Mouse (Mus musculus) stomach, embryonic 15.5 days (tissue): ENCODE measurements around the gene Uhmk1. TPM values are rescaled to one million over a fixed set of nuclear protein-coding genes. Genes with fewer than 3 reads are reported as not detected.

Experiments used
- ATAC-seq: fragments of 200-750 bp; cut with Nextera tagmentation; 2 replicates; pipeline ENCODE4 v1.8.0; 2017; ENCODE audit warnings: low read depth, moderate number of reproducible peaks, moderate TSS enrichment; ENCODE audit not compliant: insufficient read depth, low FRiP score
- H3K27ac ChIP-seq: fragments of 300-500 bp; sonication (generic); 2 replicates; pipeline ENCODE4 v1.5.1; 2015; ENCODE audit warnings: mild to moderate bottlenecking, inconsistent platforms
- H3K27me3 ChIP-seq: fragments of 300-500 bp; sonication (generic); replicated peaks from 2 replicates; pipeline ENCODE4 v1.6.1; 2015; ENCODE audit warnings: inconsistent platforms
- H3K36me3 ChIP-seq: fragments of 300-500 bp; sonication (generic); 2 replicates; pipeline ENCODE4 v1.6.1; 2015; ENCODE audit warnings: inconsistent platforms
- H3K4me1 ChIP-seq: fragments of 300-500 bp; sonication (generic); 2 replicates; pipeline ENCODE4 v1.6.1; 2015; ENCODE audit warnings: inconsistent platforms
- H3K4me2 ChIP-seq: fragments of 300-500 bp; sonication (generic); 2 replicates; pipeline ENCODE4 v1.6.1; 2015; ENCODE audit warnings: mild to moderate bottlenecking, inconsistent platforms
- H3K4me3 ChIP-seq: fragments of 300-500 bp; sonication (generic); replicated peaks from 2 replicates; pipeline ENCODE4 v1.5.1; 2015; ENCODE audit warnings: inconsistent platforms
- H3K9ac ChIP-seq: fragments of 300-500 bp; sonication (generic); 2 replicates; pipeline ENCODE4 v1.6.1; 2015; ENCODE audit warnings: inconsistent platforms
- H3K9me3 ChIP-seq: fragments of 300-500 bp; sonication (generic); 2 replicates; pipeline ENCODE4 v1.6.1; 2016; ENCODE audit warnings: inconsistent platforms
- WGBS: fragments of 180-500 bp; shearing (Covaris S2); methylation state at CpG from one replicate; pipeline ENCODE4 v1.1.7; 2015; 5-methylcytosine and 5-hydroxymethylcytosine counted together
- polyA plus RNA-seq: library from polyadenylated mRNA; unstranded; fragments of >200 nt; fragmentation: Nextera tagmentation; extraction: Ambion mirVana; gene quantifications from 2 replicates; pipeline ENCODE4 v1.2.1, GENCODE M21; 2015

The Uhmk1 gene
- polyA plus RNA-seq, 1 experiment from 2014 or later, result 8.0 TPM

DNA sequence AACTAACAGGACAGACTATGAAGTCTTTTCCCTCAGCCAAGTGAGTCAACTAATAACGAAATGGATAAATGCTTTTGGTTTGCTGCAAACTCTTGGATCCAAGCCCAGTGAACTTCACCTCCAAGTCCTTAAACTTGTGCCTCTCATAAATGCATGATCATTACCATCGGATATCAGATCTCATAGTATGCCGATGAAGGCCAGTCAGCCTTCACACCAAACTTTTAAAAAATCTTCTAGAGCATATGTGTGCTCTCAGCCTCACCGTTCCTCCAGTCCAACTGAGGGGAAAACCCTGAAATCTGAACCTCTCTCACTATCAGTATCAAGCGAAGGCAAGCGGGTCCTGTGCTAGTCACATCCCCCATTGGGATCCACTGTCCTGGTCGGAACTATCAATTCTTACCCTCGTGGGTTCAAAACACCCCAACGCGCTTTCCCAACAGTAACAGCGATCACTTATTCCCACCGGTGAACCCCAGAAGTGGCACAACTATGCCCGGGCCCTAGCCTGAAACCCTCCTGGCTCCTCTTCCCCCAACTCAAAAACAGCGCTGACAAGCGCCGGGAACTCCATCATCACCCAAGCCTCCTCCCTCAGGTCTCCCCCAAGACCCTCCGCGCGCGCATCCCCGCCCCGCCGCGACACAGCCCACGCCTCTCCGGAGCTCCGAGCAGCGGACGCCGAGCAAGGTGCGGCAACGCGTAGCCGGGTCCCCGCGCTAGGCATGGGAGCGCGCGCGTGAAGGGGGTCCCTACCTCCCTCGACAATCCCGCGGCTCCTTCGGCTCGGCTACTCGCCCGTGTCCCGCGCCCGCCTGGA, 41.0 kb downstream of the Uhmk1 start:
- ATAC-seq, result no peak
- H3K36me3 ChIP-seq, result no peaks in the 10 kb centered on the region
- H3K9me3 ChIP-seq, result no peaks in the 10 kb centered on the region
- peak overlapping the region; percentile 79 for H3K4me2 ChIP-seq
- H3K4me3 ChIP-seq, result peak overlapping the region; percentile 87
- H3K27me3 ChIP-seq, result no peaks in the 10 kb centered on the region
- H3K9ac ChIP-seq, result peak overlapping the region; percentile 78
- under 1% methylated on average over 49 of the region's 50 CpGs for WGBS
- H3K27ac ChIP-seq, result peak overlapping the region; percentile 86
- H3K4me1 ChIP-seq, result peaks cover 8% of the 10 kb centered on the region; the same call in 1 of the 2 replicates

DNA sequence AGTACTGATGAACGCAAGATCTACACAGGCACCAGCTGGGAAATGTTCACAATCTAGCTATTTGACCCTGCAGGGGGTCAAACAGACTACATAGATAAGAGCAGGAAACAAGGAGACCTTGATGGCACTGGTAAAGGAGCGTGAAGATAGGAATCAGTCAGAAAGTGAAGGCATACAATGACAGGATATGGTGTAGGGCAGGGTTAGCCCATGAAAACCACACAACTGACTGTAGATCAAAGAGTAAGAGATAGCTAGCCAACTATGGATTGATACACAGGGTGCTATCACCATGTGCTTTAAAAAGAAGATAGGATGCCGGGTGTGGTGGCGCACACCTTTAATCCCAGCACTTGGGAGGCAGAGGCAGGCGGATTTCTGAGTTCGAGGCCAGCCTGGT, 47.4 kb downstream of the Uhmk1 start:
- Histone ChIP-seq H3K36me3 (peaks cover 3% of the 10 kb centered on the region; the same call in 1 of the 2 replicates), H3K9ac (no peak overlapping the region), H3K4me1 (no peaks in the 10 kb centered on the region), H3K27me3 (no peaks in the 10 kb centered on the region), H3K4me2 (no peak overlapping the region), H3K4me3 (no peak overlapping the region), H3K27ac (no peak overlapping the region), H3K9me3 (no peaks in the 10 kb centered on the region)
- ATAC-seq, result no peak
- WGBS, result 83% methylated on average over 6 of the region's 6 CpGs

DNA sequence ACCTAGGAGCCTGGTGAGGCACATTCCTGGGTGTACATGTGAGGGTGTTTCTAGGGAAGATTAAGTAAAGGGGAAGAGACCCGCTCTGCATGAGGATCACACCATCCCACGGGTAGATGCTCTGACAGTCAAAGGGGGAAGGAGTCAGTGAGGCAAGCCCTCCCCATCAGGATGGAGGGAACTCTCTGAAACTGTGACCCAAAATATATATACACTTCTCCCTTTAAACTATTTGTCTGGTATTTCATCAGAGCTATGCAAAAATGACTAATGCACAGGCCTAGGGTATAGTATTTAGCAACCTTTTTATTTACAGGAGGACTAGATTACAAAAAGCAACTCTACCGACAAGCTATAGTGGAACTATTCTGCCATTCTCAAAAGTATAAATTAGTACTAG, 50.3 kb downstream of the Uhmk1 start:
- Histone ChIP-seq H3K36me3 (peaks cover 8% of the 10 kb centered on the region; the same call in 1 of the 2 replicates), H3K9ac (no peak overlapping the region), H3K9me3 (no peaks in the 10 kb centered on the region), H3K4me2 (no peak overlapping the region), H3K27ac (no peak overlapping the region), H3K27me3 (no peaks in the 10 kb centered on the region), H3K4me3 (no peak overlapping the region), H3K4me1 (no peaks in the 10 kb centered on the region)
- WGBS, result 88% methylated on average over 3 of the region's 3 CpGs
- no peak for ATAC-seq

DNA sequence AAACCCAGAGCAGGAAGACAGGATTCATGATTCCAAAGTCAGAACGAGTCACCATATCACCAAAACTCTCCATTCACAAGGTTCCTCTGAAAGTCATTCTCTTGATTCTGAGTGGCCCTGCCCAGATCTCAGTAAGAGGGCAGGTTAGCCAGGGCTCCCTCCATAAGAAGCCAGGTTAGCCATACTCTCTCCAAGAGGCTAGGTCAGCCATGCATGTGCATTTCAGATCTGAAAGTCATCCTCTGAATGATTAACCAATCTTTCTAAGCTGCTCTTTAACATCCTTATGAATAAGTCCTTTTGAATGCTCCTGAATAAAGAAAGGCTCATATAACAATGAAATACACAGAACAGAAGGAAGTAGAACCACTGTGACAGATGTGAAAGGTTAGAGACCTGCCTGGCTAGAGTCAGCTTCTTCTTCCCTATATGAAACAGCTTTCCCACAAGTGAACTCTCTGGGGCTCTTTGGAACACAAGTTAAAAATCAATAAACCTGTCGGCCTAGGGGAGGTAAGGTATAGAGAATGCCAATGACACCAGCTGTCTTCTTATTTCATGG, 51.1 kb downstream of the Uhmk1 start:
- ATAC-seq, result no peak
- Histone ChIP-seq H3K27ac (peak overlapping the region; percentile 27; the same call in 1 of the 2 replicates), H3K4me1 (no peaks in the 10 kb centered on the region), H3K27me3 (no peaks in the 10 kb centered on the region), H3K9me3 (no peaks in the 10 kb centered on the region), H3K36me3 (peaks cover 8% of the 10 kb centered on the region; the same call in 1 of the 2 replicates), H3K4me2 (no peak overlapping the region), H3K4me3 (no peak overlapping the region), H3K9ac (no peak overlapping the region)
- WGBS, result 70% methylated on average over 2 of the region's 2 CpGs

DNA sequence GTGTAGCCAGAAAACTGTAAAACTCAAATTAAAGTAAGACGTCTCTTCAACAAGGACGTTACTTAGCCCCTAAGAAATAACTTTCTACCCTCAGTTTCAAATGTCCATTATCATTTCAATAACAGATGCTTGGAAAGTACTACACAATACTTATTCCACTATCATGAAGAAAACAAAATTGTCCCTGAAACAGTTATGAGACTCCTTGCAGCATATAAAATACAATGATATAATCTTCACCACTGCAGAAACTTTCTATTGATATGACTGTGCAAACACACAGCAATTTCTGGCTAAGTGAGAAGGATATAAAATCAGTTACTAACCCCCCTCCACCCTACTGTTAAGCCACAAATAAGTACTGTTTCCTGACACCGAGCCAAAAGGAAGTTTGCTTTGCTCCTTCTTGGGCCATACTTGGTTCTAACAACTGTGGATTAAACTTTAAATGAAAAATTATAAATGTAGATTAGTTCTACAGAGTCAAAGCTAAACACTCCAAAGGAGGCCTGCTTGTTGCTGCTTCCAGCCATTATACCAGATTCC, 51.7 kb downstream of the Uhmk1 start:
- Histone ChIP-seq H3K27ac (peak overlapping the region; percentile 27; the same call in 1 of the 2 replicates), H3K4me3 (no peak overlapping the region), H3K27me3 (no peaks in the 10 kb centered on the region), H3K4me2 (no peak overlapping the region), H3K36me3 (peaks cover 8% of the 10 kb centered on the region; the same call in 1 of the 2 replicates), H3K4me1 (no peaks in the 10 kb centered on the region), H3K9me3 (no peaks in the 10 kb centered on the region), H3K9ac (no peak overlapping the region)
- no peak for ATAC-seq
- WGBS, result 74% methylated on average over 3 of the region's 3 CpGs

DNA sequence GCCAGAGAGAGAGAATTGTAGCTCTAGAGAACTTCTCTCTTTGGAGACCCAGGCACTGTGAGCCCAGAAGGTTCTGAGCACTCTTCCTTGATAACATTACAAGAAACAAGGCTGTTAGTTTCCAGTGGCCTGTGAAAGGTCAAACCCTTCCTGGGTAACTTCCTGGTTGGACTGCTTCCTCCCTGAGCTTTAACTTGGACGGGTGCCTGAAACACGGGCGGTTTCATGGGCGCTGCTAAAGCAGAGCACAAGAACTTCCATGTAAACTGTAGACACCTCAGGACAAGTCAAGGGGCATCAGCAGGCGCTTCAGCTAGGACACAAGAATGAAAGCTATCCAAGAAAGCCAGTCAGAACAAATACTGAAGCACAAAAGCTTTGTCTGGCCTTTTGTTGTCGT, 53.3 kb downstream of the Uhmk1 start:
- ATAC-seq, result no peak
- WGBS, result 76% methylated on average over 6 of the region's 6 CpGs
- no peak overlapping the region for H3K9ac ChIP-seq
- no peaks in the 10 kb centered on the region for H3K4me1 ChIP-seq
- H3K27me3 ChIP-seq, result no peaks in the 10 kb centered on the region
- peaks cover 13% of the 10 kb centered on the region; the same call in 1 of the 2 replicates for H3K36me3 ChIP-seq
- H3K4me2 ChIP-seq, result no peak overlapping the region
- no peaks in the 10 kb centered on the region for H3K9me3 ChIP-seq
- no peak overlapping the region for H3K27ac ChIP-seq
- H3K4me3 ChIP-seq, result no peak overlapping the region

DNA sequence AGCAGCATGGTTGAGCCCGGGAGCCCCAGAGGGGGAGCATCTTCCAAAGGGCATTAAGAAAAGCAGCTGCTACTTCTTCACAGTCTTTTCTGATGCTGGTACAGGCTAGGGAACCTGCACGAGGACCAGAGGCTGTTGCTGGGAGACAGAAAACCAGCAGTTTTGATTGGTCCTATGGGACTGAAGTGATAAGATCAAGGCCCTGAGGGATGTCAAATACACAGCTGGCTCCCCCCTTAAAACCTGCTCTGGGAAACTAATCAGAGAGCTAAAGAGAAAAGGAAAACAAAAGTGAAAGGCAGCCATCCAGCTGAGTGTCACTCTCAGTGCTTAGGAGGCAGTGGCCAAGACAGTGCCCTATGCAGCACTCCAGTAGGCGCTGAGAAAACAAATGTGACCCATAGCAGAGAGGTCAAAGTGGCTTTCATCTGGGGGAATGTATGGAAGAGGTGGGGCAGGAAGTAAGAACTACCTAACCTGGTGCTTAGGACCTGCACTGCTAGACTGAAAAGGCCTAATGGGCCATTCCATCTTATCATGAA, 54.7 kb downstream of the Uhmk1 start:
- H3K4me1 ChIP-seq, result no peaks in the 10 kb centered on the region
- H3K4me3 ChIP-seq, result no peak overlapping the region
- 0 out of 2 replicates have a peak, but pooled peaks cover 12% of the 10 kb centered on the region for H3K36me3 ChIP-seq
- no peak for ATAC-seq
- H3K9me3 ChIP-seq, result no peaks in the 10 kb centered on the region
- WGBS, result 75% methylated on average over 3 of the region's 3 CpGs
- no peaks in the 10 kb centered on the region for H3K27me3 ChIP-seq
- no peak overlapping the region for H3K4me2 ChIP-seq
- no peak overlapping the region for H3K27ac ChIP-seq
- no peak overlapping the region for H3K9ac ChIP-seq

DNA sequence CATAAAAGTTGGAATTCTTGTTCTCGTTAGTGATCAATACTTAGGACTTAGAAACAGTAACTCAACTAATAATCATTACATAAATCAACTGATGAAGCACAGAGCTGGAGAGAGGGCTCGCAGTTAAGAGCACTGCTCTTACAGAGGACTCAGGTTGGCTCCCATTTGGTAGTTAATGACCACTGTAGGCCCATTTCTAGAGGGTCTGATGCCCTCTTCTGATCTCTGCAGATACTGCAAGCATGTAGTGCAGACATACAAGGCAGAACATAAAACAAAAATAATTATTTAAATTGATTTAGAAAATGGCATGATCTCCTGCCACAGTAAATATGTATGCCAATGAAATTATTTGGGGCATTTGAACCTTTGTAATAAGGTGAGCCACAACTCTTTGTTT, 55.5 kb downstream of the Uhmk1 start:
- Histone ChIP-seq H3K4me3 (no peak overlapping the region), H3K36me3 (0 out of 2 replicates have a peak, but pooled peaks cover 12% of the 10 kb centered on the region), H3K27me3 (no peaks in the 10 kb centered on the region), H3K9ac (no peak overlapping the region), H3K4me2 (no peak overlapping the region), H3K27ac (no peak overlapping the region), H3K9me3 (no peaks in the 10 kb centered on the region), H3K4me1 (no peaks in the 10 kb centered on the region)
- ATAC-seq, result no peak
- WGBS, result 83% methylated on average over 2 of the region's 2 CpGs

DNA sequence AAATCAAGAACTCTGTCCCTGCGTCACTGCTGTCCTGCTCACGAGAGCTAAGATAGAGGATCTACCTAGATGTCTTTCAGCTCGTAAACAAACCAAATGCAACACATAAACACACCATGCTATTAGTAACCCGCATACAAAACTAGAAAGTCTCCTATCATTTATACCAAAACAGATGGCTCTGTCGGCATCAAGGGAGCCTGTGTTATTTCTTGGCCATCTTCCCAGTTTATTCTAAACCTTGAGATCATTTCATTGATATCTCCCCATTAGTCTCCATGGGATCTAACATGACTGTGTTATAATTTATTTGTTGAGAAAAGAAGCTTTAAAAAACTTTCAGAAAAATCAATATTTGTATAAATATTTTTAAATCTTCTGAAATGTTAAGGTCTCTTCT, 59.4 kb downstream of the Uhmk1 start:
- H3K4me3 ChIP-seq, result no peak overlapping the region
- H3K27ac ChIP-seq, result no peak overlapping the region
- no peak overlapping the region for H3K9ac ChIP-seq
- H3K36me3 ChIP-seq, result 0 out of 2 replicates have a peak, but pooled peaks cover 12% of the 10 kb centered on the region
- H3K9me3 ChIP-seq, result no peaks in the 10 kb centered on the region
- 65% methylated on average over 5 of the region's 5 CpGs for WGBS
- H3K27me3 ChIP-seq, result no peaks in the 10 kb centered on the region
- H3K4me1 ChIP-seq, result no peaks in the 10 kb centered on the region
- no peak for ATAC-seq
- H3K4me2 ChIP-seq, result no peak overlapping the region

DNA sequence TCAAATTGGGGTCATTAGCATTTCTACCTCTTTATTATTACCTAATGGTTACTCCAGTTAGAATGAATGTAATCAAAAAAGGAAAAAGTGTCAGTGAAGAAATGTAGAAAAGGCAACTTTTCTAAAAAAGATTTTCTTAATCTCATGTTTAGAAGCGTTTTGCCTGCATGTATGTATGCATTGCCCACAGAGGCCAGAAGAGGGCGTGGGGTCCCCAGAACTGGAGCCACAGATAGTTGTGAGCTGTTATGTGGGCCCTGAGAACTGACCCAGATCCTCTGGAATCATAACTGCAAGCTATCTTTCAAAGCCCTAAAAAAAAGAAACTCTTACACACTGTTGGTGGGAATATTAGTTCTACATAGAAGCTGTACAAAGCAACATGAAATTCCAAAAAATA, 59.9 kb downstream of the Uhmk1 start:
- no peaks in the 10 kb centered on the region for H3K4me1 ChIP-seq
- 0 out of 2 replicates have a peak, but pooled peaks cover 10% of the 10 kb centered on the region for H3K36me3 ChIP-seq
- H3K27ac ChIP-seq, result no peak overlapping the region
- no peak overlapping the region for H3K9ac ChIP-seq
- H3K27me3 ChIP-seq, result no peaks in the 10 kb centered on the region
- 71% methylated on average over 2 of the region's 2 CpGs for WGBS
- no peak overlapping the region for H3K4me3 ChIP-seq
- ATAC-seq, result no peak
- no peak overlapping the region for H3K4me2 ChIP-seq
- no peaks in the 10 kb centered on the region for H3K9me3 ChIP-seq

DNA sequence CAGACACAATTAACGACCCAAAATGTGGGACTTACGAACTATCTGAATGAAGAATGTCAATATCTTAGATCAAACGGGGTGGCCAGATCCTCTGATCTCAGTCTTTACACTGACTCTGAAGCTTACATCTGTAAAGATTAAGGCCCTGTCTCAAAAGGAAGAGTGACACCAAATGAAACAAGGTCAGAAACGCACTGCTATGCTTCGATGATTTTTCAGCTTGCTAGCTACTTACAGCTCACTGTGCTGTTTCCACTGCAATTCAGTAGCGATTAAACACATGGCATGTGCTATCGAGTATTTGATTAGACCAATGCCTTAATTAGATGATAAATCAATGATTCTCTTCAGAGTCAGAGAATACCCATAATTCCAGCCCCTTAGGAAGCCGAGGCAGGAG, 61.2 kb downstream of the Uhmk1 start:
- WGBS, result 87% methylated on average over 8 of the region's 8 CpGs
- Histone ChIP-seq H3K4me1 (no peaks in the 10 kb centered on the region), H3K9ac (no peak overlapping the region), H3K4me3 (no peak overlapping the region), H3K27ac (no peak overlapping the region), H3K36me3 (0 out of 2 replicates have a peak, but pooled peaks cover 13% of the 10 kb centered on the region), H3K9me3 (no peaks in the 10 kb centered on the region), H3K4me2 (no peak overlapping the region), H3K27me3 (no peaks in the 10 kb centered on the region)
- no peak for ATAC-seq

DNA sequence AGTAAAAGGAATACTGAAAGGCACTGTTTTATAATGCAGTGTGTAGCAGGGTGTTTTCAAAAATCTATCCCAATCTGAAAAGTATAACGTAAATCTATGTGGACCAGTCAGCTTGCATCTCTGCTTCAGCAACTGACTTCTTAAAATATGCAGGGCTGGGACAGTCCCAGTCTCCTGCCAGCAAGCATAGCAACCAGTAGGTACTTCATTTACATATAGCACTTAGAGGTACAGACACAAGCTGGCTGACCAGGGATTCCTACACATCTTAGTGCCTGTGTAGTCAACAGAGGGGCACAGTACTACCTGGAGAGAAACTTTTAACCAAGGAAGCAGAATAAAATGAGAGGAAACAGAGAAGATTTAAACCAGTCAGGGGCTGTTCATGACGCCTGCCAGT, 62.6 kb downstream of the Uhmk1 start:
- H3K9me3 ChIP-seq, result no peaks in the 10 kb centered on the region
- peaks cover 17% of the 10 kb centered on the region for H3K36me3 ChIP-seq
- 83% methylated on average over 2 of the region's 2 CpGs for WGBS
- no peak overlapping the region for H3K4me2 ChIP-seq
- no peaks in the 10 kb centered on the region for H3K4me1 ChIP-seq
- no peak overlapping the region for H3K27ac ChIP-seq
- ATAC-seq, result no peak
- H3K9ac ChIP-seq, result no peak overlapping the region
- H3K4me3 ChIP-seq, result no peak overlapping the region
- no peaks in the 10 kb centered on the region for H3K27me3 ChIP-seq
